Mouse (Mus musculus): ENCODE results near the gene Atp1b2.
A peak's percentile ranks its signal among the peaks of the same experiment; 100 is the strongest.
"Not testable (repeated sequence)": the region's sequence is repeated elsewhere in the genome, so short reads cannot be mapped to it uniquely, and the experiment has no call there.

Atp1b2 gene

GRCm38 (mm10) chr11:69605726-69606490 lies at the start of gene Atp1b2:
Atp1b2 (minus strand) TSS chr11:69605942.
- DNase-seq (ENCODE audit: low spot score), result peak; percentile 61

- no peak for DNase-seq (ENCODE audit: low spot score)
These were observed 49.0 kb upstream of the Atp1b2 start for GRCm38 (mm10) chr11:69654760-69655159.

GRCm38 (mm10) chr11:69653399-69653798 lies 47.7 kb upstream of the Atp1b2 start:
- DNase-seq (ENCODE audit: low spot score), result no peak

GRCm38 (mm10) chr11:69645860-69646259 lies 40.1 kb upstream of the Atp1b2 start:
- no peak for DNase-seq (ENCODE audit: low spot score)

GRCm38 (mm10) chr11:69635471-69635870 lies 29.7 kb upstream of the Atp1b2 start:
- no peak for DNase-seq (ENCODE audit: low spot score)

GRCm38 (mm10) chr11:69633128-69633866 lies 27.6 kb upstream of the Atp1b2 start:
- no peak for DNase-seq (ENCODE audit: low spot score)

GRCm38 (mm10) chr11:69632284-69633089 lies 26.7 kb upstream of the Atp1b2 start, which contains the start of gene Fxr2:
Fxr2 (plus strand) TSS chr11:69632990.
- peak; percentile 99 for DNase-seq (ENCODE audit: low spot score)

- DNase-seq (ENCODE audit: low spot score), result peak; percentile 28
These were observed 24.1 kb upstream of the Atp1b2 start for GRCm38 (mm10) chr11:69629802-69630201.

GRCm38 (mm10) chr11:69628286-69628685 lies 22.5 kb upstream of the Atp1b2 start:
- peak; percentile 72 for DNase-seq (ENCODE audit: low spot score)

- DNase-seq (ENCODE audit: low spot score), result not testable (repeated sequence)
These were observed 18.6 kb upstream of the Atp1b2 start for GRCm38 (mm10) chr11:69624339-69624738.

GRCm38 (mm10) chr11:69623006-69623405 lies 17.3 kb upstream of the Atp1b2 start:
- no peak for DNase-seq (ENCODE audit: low spot score)

GRCm38 (mm10) chr11:69622406-69622805 lies 16.7 kb upstream of the Atp1b2 start:
- no peak for DNase-seq (ENCODE audit: low spot score)

GRCm38 (mm10) chr11:69621571-69622268 lies 16.0 kb upstream of the Atp1b2 start, which contains the start of gene Sat2:
Sat2 (plus strand) TSS chr11:69622024.
- no peak for DNase-seq (ENCODE audit: low spot score)

- no peak for DNase-seq (ENCODE audit: low spot score)
These were observed 14.8 kb upstream of the Atp1b2 start for GRCm38 (mm10) chr11:69620394-69621081.

GRCm38 (mm10) chr11:69617805-69618204 lies 12.1 kb upstream of the Atp1b2 start, which contains the start of gene Shbg:
Shbg (minus strand) TSS chr11:69617905.
- DNase-seq (ENCODE audit: low spot score), result no peak

- no peak for DNase-seq (ENCODE audit: low spot score)
These were observed 11.0 kb upstream of the Atp1b2 start for GRCm38 (mm10) chr11:69616781-69617180.

GRCm38 (mm10) chr11:69614257-69614588 lies 8.5 kb upstream of the Atp1b2 start:
- not testable (repeated sequence) for DNase-seq (ENCODE audit: low spot score)

GRCm38 (mm10) chr11:69613553-69614256 lies 8.0 kb upstream of the Atp1b2 start:
- DNase-seq (ENCODE audit: low spot score), result peak; percentile 34

GRCm38 (mm10) chr11:69610899-69611298 lies 5.2 kb upstream of the Atp1b2 start:
- DNase-seq (ENCODE audit: low spot score), result no peak

- DNase-seq (ENCODE audit: low spot score), result no peak
These were observed 3.7 kb upstream of the Atp1b2 start for GRCm38 (mm10) chr11:69609416-69609815.

Measured in T-cell, adult 2 months (primary cell).